Mouse (Mus musculus): ENCODE data around the gene Rasl10a.

GRCm38 (mm10) chr11:5060756-5061412 is 3.0 kb downstream of the Rasl10a start:
- TF ChIP-seq FLI1 (IDR thresholded peaks at IDR 0.05; ENCODE audit: low read length) (no peak), GATA1 (IDR thresholded peaks at IDR 0.05; ENCODE audit: borderline replicate concordance, low read length) (no peak)
